Mouse (Mus musculus): ENCODE measurements around the gene Treml1.
"Not testable (repeated sequence)": the region's sequence is repeated elsewhere in the genome, so short reads cannot be mapped to it uniquely, and the experiment has no call there.

Gene Treml1

DNA sequence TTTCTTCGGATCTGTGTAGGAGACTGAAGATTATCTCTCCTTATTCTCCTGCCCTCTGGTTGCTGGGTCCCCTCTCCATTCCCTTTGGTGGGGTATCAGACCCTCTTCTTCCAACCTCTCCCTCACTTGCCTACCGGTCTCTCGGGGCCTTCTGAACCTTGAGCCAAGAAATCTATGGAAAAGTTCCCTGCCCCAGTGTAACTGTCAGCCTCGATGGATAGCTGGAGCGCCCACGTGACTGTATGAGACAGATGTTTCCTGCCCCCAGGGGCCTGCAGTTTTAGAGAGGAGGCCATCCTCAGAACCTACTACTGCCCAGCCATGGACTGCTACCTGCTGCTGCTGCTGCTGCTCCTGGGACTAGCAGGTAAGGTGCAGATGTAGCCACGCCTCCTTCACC lies at the start of gene Treml1:
Treml1 (plus strand) TSS at position 301 of the 400 bp plus-strand sequence.
- TF ChIP-seq POU5F1 (IDR thresholded peaks at IDR 0.05; ENCODE audit: borderline replicate concordance, low read length), result no peak
- TF ChIP-seq NANOG (IDR thresholded peaks at IDR 0.05; ENCODE audit: borderline replicate concordance, low read length), result no peak
- TF ChIP-seq CTCF (conservative IDR thresholded peaks at IDR 0.05; ENCODE audit: low read length), result no peak
- no peaks in the 10 kb centered on the region for H3K9me3 ChIP-seq (ENCODE audit: low read length)
- no peaks in the 10 kb centered on the region for H3K36me3 ChIP-seq (ENCODE audit: insufficient read depth, low read length)
- no peak within 1 kb of the TSS for H3K4me3 ChIP-seq (replicated peaks; ENCODE audit: low read length)
- H3K27me3 ChIP-seq (ENCODE audit: insufficient read depth, low read length), result peaks cover 34% of the 10 kb centered on the region
- peaks cover 12% of the 10 kb centered on the region for H3K4me1 ChIP-seq (replicated peaks; ENCODE audit: low read depth, low read length)

GRCm38 (mm10) chr17:48312124-48312523 lies 47.6 kb upstream of the Treml1 start:
- Histone ChIP-seq H3K4me3 (replicated peaks; ENCODE audit: low read length) (no peak overlapping the region), H3K27me3 (ENCODE audit: insufficient read depth, low read length) (peaks cover 4% of the 10 kb centered on the region; the same call in 1 of the 2 replicates), H3K36me3 (ENCODE audit: insufficient read depth, low read length) (no peaks in the 10 kb centered on the region), H3K4me1 (replicated peaks; ENCODE audit: low read depth, low read length) (no peaks in the 10 kb centered on the region), H3K9me3 (ENCODE audit: low read length) (no peaks in the 10 kb centered on the region)
- TF ChIP-seq CTCF (conservative IDR thresholded peaks at IDR 0.05; ENCODE audit: low read length), result no peak
- no peak for TF ChIP-seq NANOG (IDR thresholded peaks at IDR 0.05; ENCODE audit: borderline replicate concordance, low read length)
- TF ChIP-seq POU5F1 (IDR thresholded peaks at IDR 0.05; ENCODE audit: borderline replicate concordance, low read length), result no peak

DNA sequence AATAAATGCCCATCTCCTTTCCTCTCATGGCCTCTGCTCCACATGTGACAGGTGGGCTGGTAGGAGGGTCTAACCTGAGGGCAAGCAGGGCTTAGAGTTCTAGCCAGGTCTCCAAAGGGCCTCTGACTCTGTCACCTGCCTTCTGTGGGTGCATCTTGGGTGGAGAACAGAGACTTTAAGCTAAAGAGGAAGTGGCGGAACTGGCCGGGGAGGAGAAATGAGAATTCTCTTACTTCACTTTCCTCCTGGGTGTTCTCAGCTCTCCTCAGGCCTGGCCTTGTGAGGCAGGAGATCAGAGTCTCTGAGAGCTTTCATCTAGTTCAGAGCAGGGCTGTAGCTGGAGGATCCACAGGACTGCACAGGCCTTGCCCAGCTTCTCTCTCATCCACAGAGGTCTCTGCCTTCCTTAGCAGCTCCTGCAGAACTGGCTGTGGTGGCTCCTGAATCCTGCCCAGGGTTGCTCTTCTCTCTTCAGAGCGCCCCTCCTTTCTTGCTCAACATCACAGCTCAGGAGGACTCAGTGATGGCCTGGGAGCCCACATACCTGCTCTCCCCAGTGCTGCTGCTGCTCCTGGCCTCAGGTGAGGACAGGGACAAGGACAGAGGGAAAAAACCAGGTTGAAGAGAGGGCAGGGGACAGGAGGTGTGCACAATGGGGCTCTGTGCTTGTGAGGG lies 43.7 kb upstream of the Treml1 start, which contains the start of gene B430306N03Rik:
B430306N03Rik (plus strand) TSS at position 237 of the 675 bp plus-strand sequence.
- H3K4me1 ChIP-seq (replicated peaks; ENCODE audit: low read depth, low read length); H3K36me3 ChIP-seq (ENCODE audit: insufficient read depth, low read length); H3K9me3 ChIP-seq (ENCODE audit: low read length); H3K27me3 ChIP-seq (ENCODE audit: insufficient read depth, low read length); H3K4me3 ChIP-seq (replicated peaks; ENCODE audit: low read length): not testable (repeated sequence)

- Histone ChIP-seq H3K4me1 (replicated peaks; ENCODE audit: low read depth, low read length) (peaks cover 11% of the 10 kb centered on the region), H3K9me3 (ENCODE audit: low read length) (no peaks in the 10 kb centered on the region), H3K27me3 (ENCODE audit: insufficient read depth, low read length) (peaks cover 4% of the 10 kb centered on the region), H3K4me3 (replicated peaks; ENCODE audit: low read length) (no peak overlapping the region), H3K36me3 (ENCODE audit: insufficient read depth, low read length) (no peaks in the 10 kb centered on the region)
- TF ChIP-seq NANOG (IDR thresholded peaks at IDR 0.05; ENCODE audit: borderline replicate concordance, low read length) (no peak), CTCF (conservative IDR thresholded peaks at IDR 0.05; ENCODE audit: low read length) (no peak), POU5F1 (IDR thresholded peaks at IDR 0.05; ENCODE audit: borderline replicate concordance, low read length) (no peak)
Observed at GRCm38 (mm10) chr17:48318686-48319085, 41.0 kb upstream of the Treml1 start.

- H3K27me3 ChIP-seq (ENCODE audit: insufficient read depth, low read length), result peaks cover 4% of the 10 kb centered on the region
Observed at GRCm38 (mm10) chr17:48321279-48321678, 38.4 kb upstream of the Treml1 start.

GRCm38 (mm10) chr17:48323236-48323635 lies 36.5 kb upstream of the Treml1 start:
- Histone ChIP-seq H3K4me1 (replicated peaks; ENCODE audit: low read depth, low read length) (peaks cover 24% of the 10 kb centered on the region), H3K36me3 (ENCODE audit: insufficient read depth, low read length) (no peaks in the 10 kb centered on the region), H3K9me3 (ENCODE audit: low read length) (no peaks in the 10 kb centered on the region), H3K27me3 (ENCODE audit: insufficient read depth, low read length) (no peaks in the 10 kb centered on the region), H3K4me3 (replicated peaks; ENCODE audit: low read length) (no peak overlapping the region)
- TF ChIP-seq NANOG (IDR thresholded peaks at IDR 0.05; ENCODE audit: borderline replicate concordance, low read length) (no peak), POU5F1 (IDR thresholded peaks at IDR 0.05; ENCODE audit: borderline replicate concordance, low read length) (no peak), CTCF (conservative IDR thresholded peaks at IDR 0.05; ENCODE audit: low read length) (no peak)

More at GRCm38 (mm10) chr17:48321279-48321678, 38.4 kb upstream of the Treml1 start:
- H3K4me3 ChIP-seq (replicated peaks; ENCODE audit: low read length), result no peak overlapping the region
- no peaks in the 10 kb centered on the region for H3K9me3 ChIP-seq (ENCODE audit: low read length)
- TF ChIP-seq CTCF (conservative IDR thresholded peaks at IDR 0.05; ENCODE audit: low read length) (no peak), NANOG (IDR thresholded peaks at IDR 0.05; ENCODE audit: borderline replicate concordance, low read length) (no peak)
- H3K4me1 ChIP-seq (replicated peaks; ENCODE audit: low read depth, low read length), result peaks cover 24% of the 10 kb centered on the region
- no peaks in the 10 kb centered on the region for H3K36me3 ChIP-seq (ENCODE audit: insufficient read depth, low read length)

- TF ChIP-seq CTCF (conservative IDR thresholded peaks at IDR 0.05; ENCODE audit: low read length), result no peak
- no peak for TF ChIP-seq NANOG (IDR thresholded peaks at IDR 0.05; ENCODE audit: borderline replicate concordance, low read length)
- no peak for TF ChIP-seq POU5F1 (IDR thresholded peaks at IDR 0.05; ENCODE audit: borderline replicate concordance, low read length)
- peaks cover 24% of the 10 kb centered on the region for H3K4me1 ChIP-seq (replicated peaks; ENCODE audit: low read depth, low read length)
- H3K36me3 ChIP-seq (ENCODE audit: insufficient read depth, low read length), result no peaks in the 10 kb centered on the region
- no peaks in the 10 kb centered on the region for H3K9me3 ChIP-seq (ENCODE audit: low read length)
- no peaks in the 10 kb centered on the region for H3K27me3 ChIP-seq (ENCODE audit: insufficient read depth, low read length)
- H3K4me3 ChIP-seq (replicated peaks; ENCODE audit: low read length), result no peak overlapping the region
Observed at GRCm38 (mm10) chr17:48324258-48324657, 35.5 kb upstream of the Treml1 start.

DNA sequence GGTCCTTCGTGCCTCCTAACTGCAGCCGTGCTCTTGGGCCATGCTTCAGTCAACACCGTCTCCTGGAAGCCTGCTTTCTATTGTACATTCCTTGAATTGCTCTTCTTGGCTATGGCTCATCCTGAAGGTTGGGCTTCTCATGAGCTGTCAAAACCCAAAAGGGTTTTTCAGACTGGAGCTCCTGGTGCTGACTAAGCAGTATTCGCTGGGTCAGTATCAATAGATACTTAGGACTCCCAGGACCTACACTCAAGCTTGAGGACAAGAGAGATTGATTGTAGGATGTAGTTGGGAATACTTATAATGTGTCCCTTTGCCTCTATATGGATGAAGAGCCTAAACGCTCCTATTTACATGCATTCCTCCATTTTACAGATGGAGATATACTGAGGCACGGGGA lies 34.6 kb upstream of the Treml1 start:
- no peaks in the 10 kb centered on the region for H3K9me3 ChIP-seq (ENCODE audit: low read length)
- H3K4me1 ChIP-seq (replicated peaks; ENCODE audit: low read depth, low read length), result peaks cover 24% of the 10 kb centered on the region
- H3K27me3 ChIP-seq (ENCODE audit: insufficient read depth, low read length), result no peaks in the 10 kb centered on the region
- no peak overlapping the region for H3K4me3 ChIP-seq (replicated peaks; ENCODE audit: low read length)
- TF ChIP-seq CTCF (conservative IDR thresholded peaks at IDR 0.05; ENCODE audit: low read length) (no peak), NANOG (IDR thresholded peaks at IDR 0.05; ENCODE audit: borderline replicate concordance, low read length) (no peak), POU5F1 (IDR thresholded peaks at IDR 0.05; ENCODE audit: borderline replicate concordance, low read length) (no peak)
- H3K36me3 ChIP-seq (ENCODE audit: insufficient read depth, low read length), result no peaks in the 10 kb centered on the region

DNA sequence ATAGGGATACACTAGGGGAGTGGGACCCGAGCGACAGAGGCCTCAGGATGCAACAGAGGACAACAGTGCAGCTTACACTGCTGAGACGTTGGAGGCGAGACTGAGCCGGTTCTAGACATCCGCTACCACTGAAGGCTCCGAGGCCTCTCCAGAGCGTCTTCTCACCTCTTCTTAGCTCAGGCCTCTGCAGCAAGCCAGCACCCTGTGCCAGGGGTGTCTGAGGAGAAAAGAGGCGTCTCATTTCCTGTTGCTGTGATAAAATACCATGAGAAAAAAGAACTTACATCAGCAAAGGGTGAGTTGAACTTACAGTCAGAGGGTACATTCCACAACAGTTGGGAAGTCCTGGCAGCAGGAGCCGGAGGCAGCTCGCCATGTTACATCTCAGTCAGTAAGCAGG lies 34.1 kb upstream of the Treml1 start:
- no peak overlapping the region for H3K4me3 ChIP-seq (replicated peaks; ENCODE audit: low read length)
- H3K4me1 ChIP-seq (replicated peaks; ENCODE audit: low read depth, low read length), result peaks cover 24% of the 10 kb centered on the region
- TF ChIP-seq POU5F1 (IDR thresholded peaks at IDR 0.05; ENCODE audit: borderline replicate concordance, low read length) (no peak), CTCF (conservative IDR thresholded peaks at IDR 0.05; ENCODE audit: low read length) (no peak), NANOG (IDR thresholded peaks at IDR 0.05; ENCODE audit: borderline replicate concordance, low read length) (no peak)
- no peaks in the 10 kb centered on the region for H3K27me3 ChIP-seq (ENCODE audit: insufficient read depth, low read length)
- H3K9me3 ChIP-seq (ENCODE audit: low read length), result no peaks in the 10 kb centered on the region
- no peaks in the 10 kb centered on the region for H3K36me3 ChIP-seq (ENCODE audit: insufficient read depth, low read length)
